Mouse (Mus musculus) brain, adult 2 months (tissue): ENCODE results near the gene Patl1.
"Not testable (repeated sequence)": the region's sequence is repeated elsewhere in the genome, so short reads cannot be mapped to it uniquely, and the experiment has no call there.

Source experiments
- DNase-seq: peaks from one replicate; pipeline ENCODE4 v3.0.0; 2011; ENCODE audit warnings: low read depth, low spot score

Patl1 gene

GRCm38 (mm10) chr19:11912037-11912532 is at the start of gene Patl1:
Patl1 (plus strand) TSS chr19:11912399.
- DNase-seq: peak; percentile 99

- DNase-seq: no peak
Observed at GRCm38 (mm10) chr19:11867837-11868236, 44.4 kb upstream of the Patl1 start.

- no peak for DNase-seq
Observed at GRCm38 (mm10) chr19:11875006-11875405, 37.2 kb upstream of the Patl1 start, which contains the start of gene Olfr1419. Olfr1419 (minus strand) TSS chr19:11875106.

GRCm38 (mm10) chr19:11878404-11878803 is 33.8 kb upstream of the Patl1 start:
- not testable (repeated sequence) for DNase-seq

GRCm38 (mm10) chr19:11886265-11886664 is 25.9 kb upstream of the Patl1 start, which contains the start of gene Olfr1420:
Olfr1420 (plus strand) TSS chr19:11886565.
- no peak for DNase-seq

- no peak for DNase-seq
Observed at GRCm38 (mm10) chr19:11911021-11911420, 1.2 kb upstream of the Patl1 start.

GRCm38 (mm10) chr19:11911603-11912002 is 596 bp upstream of the Patl1 start:
- DNase-seq: peak; percentile 47

GRCm38 (mm10) chr19:11912533-11913121 is 428 bp downstream of the Patl1 start:
- DNase-seq: peak; percentile 38

- DNase-seq: peak; percentile 76
Observed at GRCm38 (mm10) chr19:11915804-11916203, 3.6 kb downstream of the Patl1 start.

GRCm38 (mm10) chr19:11922068-11922467 is 9.9 kb downstream of the Patl1 start:
- no peak for DNase-seq

GRCm38 (mm10) chr19:11922515-11922914 is 10.3 kb downstream of the Patl1 start:
- DNase-seq: not testable (repeated sequence)

GRCm38 (mm10) chr19:11926380-11926779 is 14.2 kb downstream of the Patl1 start:
- no peak for DNase-seq

- DNase-seq: peak; percentile 30
Observed at GRCm38 (mm10) chr19:11928025-11928748, 16.0 kb downstream of the Patl1 start.

GRCm38 (mm10) chr19:11946460-11946859 is 34.3 kb downstream of the Patl1 start:
- DNase-seq: not testable (repeated sequence)

- no peak for DNase-seq
Observed at GRCm38 (mm10) chr19:11949878-11950277, 37.7 kb downstream of the Patl1 start.

- DNase-seq: no peak
Observed at GRCm38 (mm10) chr19:11950747-11951146, 38.5 kb downstream of the Patl1 start.

- DNase-seq: no peak
Observed at GRCm38 (mm10) chr19:11954206-11954605, 42.0 kb downstream of the Patl1 start.

GRCm38 (mm10) chr19:11956636-11957035 is 44.4 kb downstream of the Patl1 start:
- no peak for DNase-seq

GRCm38 (mm10) chr19:11957396-11957795 is 45.2 kb downstream of the Patl1 start:
- DNase-seq: no peak

- no peak for DNase-seq
Observed at GRCm38 (mm10) chr19:11957846-11958245, 45.6 kb downstream of the Patl1 start.

- DNase-seq: no peak
Observed at GRCm38 (mm10) chr19:11964266-11964665, 52.1 kb downstream of the Patl1 start.

- DNase-seq: peak; percentile 100
Observed at GRCm38 (mm10) chr19:11965023-11965942, 53.1 kb downstream of the Patl1 start, which contains the start of gene Osbp. Osbp (plus strand) TSS chr19:11965941.
